In the genomic region with DNA sequence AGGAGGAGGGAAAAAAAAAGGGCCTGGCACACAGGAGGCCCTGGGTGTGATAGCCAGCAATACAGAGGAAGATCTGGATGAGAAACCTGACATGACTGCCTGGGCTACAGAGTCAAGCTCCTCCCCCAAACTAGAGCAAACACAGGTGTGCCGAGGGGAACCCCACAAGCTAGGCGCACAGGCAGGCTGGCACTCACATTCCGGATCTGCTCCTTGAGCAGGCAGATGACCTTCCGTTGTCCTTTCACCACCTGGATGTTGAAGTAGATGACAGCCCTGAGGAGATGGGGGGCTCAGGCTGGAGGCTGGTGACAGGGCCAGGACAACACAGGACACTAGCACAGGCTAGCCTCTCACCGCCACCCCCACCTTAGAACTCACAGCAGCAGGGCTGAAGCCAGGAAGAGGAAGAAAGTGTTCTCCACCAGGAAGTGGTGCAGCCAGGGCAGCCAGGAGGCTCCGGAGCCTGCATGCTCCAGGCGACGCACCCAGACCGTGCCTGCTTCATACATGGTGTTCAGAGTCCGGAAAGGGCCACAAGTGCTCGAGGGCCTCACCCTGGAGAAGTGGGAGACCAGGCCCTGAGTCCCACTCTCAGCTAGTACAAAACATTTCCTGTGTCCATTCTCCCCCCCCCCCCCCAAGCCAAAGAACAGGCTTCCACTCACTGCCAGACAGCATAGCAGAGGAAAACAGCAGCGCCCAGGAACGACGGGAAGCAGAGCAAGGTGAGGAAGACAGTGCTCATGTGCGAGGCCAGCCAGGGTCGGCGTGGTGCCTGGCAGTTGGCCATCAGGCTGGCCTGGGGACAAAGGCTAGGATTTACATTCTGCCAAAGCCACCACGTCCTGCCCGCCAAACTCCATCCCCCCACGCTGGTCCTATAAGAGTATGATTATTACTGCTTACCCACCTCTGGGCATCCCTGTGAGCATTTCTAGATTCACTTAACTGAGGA, we compare ENCODE assay signal across 14 mouse cellular contexts. TPM values are rescaled to one million over a fixed set of nuclear protein-coding genes. Genes with fewer than 3 reads are reported as not detected.
DNase-seq lines count a peak whose midpoint lies in the region; ATAC-seq lines count a peak whose summit lies in the region.
"Had no signal": no experiment of that assay in that cellular context is flagged by ENCODE, and none has a peak within 500 bp of the region (broad histone marks: within the 10 kb centered on the region; RNA-seq: fewer than 3 reads in every experiment).

No protein-coding gene starts in this region.

- H3K4me2 ChIP-seq in embryonic facial prominence, embryonic 12.5 days (replicated peaks): no peak overlapping the region
- H3K4me2 ChIP-seq in intestine, embryonic 16.5 days (ENCODE audit: low read depth, low read length): no peak overlapping the region
- no peak overlapping the region for H3K4me2 ChIP-seq in neural tube, embryonic 14.5 days (ENCODE audit: low read depth, low read length)
- H3K4me2 ChIP-seq: forebrain, embryonic 15.5 days; liver, embryonic 13.5 days had no signal

- H3K27me3 ChIP-seq in embryonic facial prominence, embryonic 12.5 days: no peaks in the 10 kb centered on the region
- H3K27me3 ChIP-seq in embryonic facial prominence, embryonic 10.5 days (replicated peaks; ENCODE audit: low read depth, poor library complexity, severe bottlenecking): no peaks in the 10 kb centered on the region
- no peaks in the 10 kb centered on the region for H3K27me3 ChIP-seq in intestine, embryonic 16.5 days (replicated peaks; ENCODE audit: control insufficient read depth, insufficient read depth, low read length)
- H3K27me3 ChIP-seq in neural tube, embryonic 14.5 days (ENCODE audit: control insufficient read depth, insufficient read depth, low read length): no peaks in the 10 kb centered on the region
- H3K27me3 ChIP-seq: forebrain, embryonic 15.5 days; liver, embryonic 13.5 days had no signal

- no peak for ATAC-seq in embryonic facial prominence, embryonic 12.5 days (ENCODE audit: insufficient number of reproducible peaks, insufficient read depth, low FRiP score, low TSS enrichment)
- ATAC-seq in intestine, embryonic 16.5 days: peak; percentile 31
- no peak for ATAC-seq in neural tube, embryonic 14.5 days (ENCODE audit: low read depth)
- ATAC-seq: forebrain, embryonic 15.5 days had no signal

- WGBS in embryonic facial prominence, embryonic 12.5 days: 82% methylated on average over 20 of the region's 20 CpGs
- 86% methylated on average over 20 of the region's 20 CpGs for WGBS in embryonic facial prominence, embryonic 10.5 days
- 71% methylated on average over 20 of the region's 20 CpGs for WGBS in intestine, embryonic 16.5 days
- WGBS in neural tube, embryonic 14.5 days: 65% methylated on average over 20 of the region's 20 CpGs

- H3K9ac ChIP-seq in embryonic facial prominence, embryonic 12.5 days: no peak overlapping the region
- H3K9ac ChIP-seq in intestine, embryonic 16.5 days (ENCODE audit: low read depth, low read length): no peak overlapping the region
- no peak overlapping the region for H3K9ac ChIP-seq in neural tube, embryonic 14.5 days (replicated peaks; ENCODE audit: low read depth, low read length)
- H3K9ac ChIP-seq: forebrain, embryonic 15.5 days; liver, embryonic 13.5 days had no signal

- H3K27ac ChIP-seq in embryonic facial prominence, embryonic 12.5 days: 0 out of 2 replicates have a peak overlapping the region, but pooled peaks have one; percentile 8
- H3K27ac ChIP-seq in embryonic facial prominence, embryonic 10.5 days (replicated peaks): no peak overlapping the region
- 0 out of 2 replicates have a peak overlapping the region, but pooled peaks have one; percentile 28 for H3K27ac ChIP-seq in intestine, embryonic 16.5 days (ENCODE audit: low read length)
- H3K27ac ChIP-seq in neural tube, embryonic 14.5 days (ENCODE audit: low read depth, low read length): 0 out of 2 replicates have a peak overlapping the region, but pooled peaks have one; percentile 28
- H3K27ac ChIP-seq: forebrain, embryonic 15.5 days; liver, embryonic 13.5 days had no signal

- no peak overlapping the region for H3K4me3 ChIP-seq in embryonic facial prominence, embryonic 12.5 days
- no peak overlapping the region for H3K4me3 ChIP-seq in embryonic facial prominence, embryonic 10.5 days
- no peak overlapping the region for H3K4me3 ChIP-seq in intestine, embryonic 16.5 days (ENCODE audit: low read length)
- H3K4me3 ChIP-seq in neural tube, embryonic 14.5 days (ENCODE audit: low read depth, low read length): no peak overlapping the region
- H3K4me3 ChIP-seq: forebrain, embryonic 15.5 days; liver, embryonic 13.5 days had no signal

- H3K9me3 ChIP-seq in embryonic facial prominence, embryonic 12.5 days: no peaks in the 10 kb centered on the region
- no peaks in the 10 kb centered on the region for H3K9me3 ChIP-seq in embryonic facial prominence, embryonic 10.5 days
- H3K9me3 ChIP-seq in intestine, embryonic 16.5 days (ENCODE audit: control insufficient read depth, low read length): no peaks in the 10 kb centered on the region
- no peaks in the 10 kb centered on the region for H3K9me3 ChIP-seq in neural tube, embryonic 14.5 days (ENCODE audit: control insufficient read depth, low read length)
- H3K9me3 ChIP-seq: forebrain, embryonic 15.5 days; liver, embryonic 13.5 days had no signal

- H3K36me3 ChIP-seq in embryonic facial prominence, embryonic 12.5 days: peaks cover 38% of the 10 kb centered on the region
- H3K36me3 ChIP-seq in embryonic facial prominence, embryonic 10.5 days (replicated peaks): peaks cover 69% of the 10 kb centered on the region
- peaks cover 12% of the 10 kb centered on the region for H3K36me3 ChIP-seq in intestine, embryonic 16.5 days (ENCODE audit: control insufficient read depth, insufficient read depth, low read length)
- peaks cover 10% of the 10 kb centered on the region; the same call in 1 of the 2 replicates for H3K36me3 ChIP-seq in neural tube, embryonic 14.5 days (ENCODE audit: control insufficient read depth, insufficient read depth, low read length)

- no peaks in the 10 kb centered on the region for H3K4me1 ChIP-seq in embryonic facial prominence, embryonic 12.5 days
- peaks cover 16% of the 10 kb centered on the region; the same call in 1 of the 2 replicates for H3K4me1 ChIP-seq in embryonic facial prominence, embryonic 10.5 days
- peaks cover 16% of the 10 kb centered on the region for H3K4me1 ChIP-seq in intestine, embryonic 16.5 days (ENCODE audit: control insufficient read depth, insufficient read depth, low read length)
- 0 out of 2 replicates have a peak, but pooled peaks cover 3% of the 10 kb centered on the region for H3K4me1 ChIP-seq in neural tube, embryonic 14.5 days (ENCODE audit: control insufficient read depth, insufficient read depth, low read length)

- no peak for DNase-seq in embryonic facial prominence, embryonic 10.5 days (ENCODE audit: low spot score)
- peak; percentile 81 for DNase-seq in left cerebral cortex, postnatal 4 days
- DNase-seq in left cerebral cortex, adult 18-20 months (ENCODE audit: low spot score in 2 of 2): no peak
- no peak for DNase-seq in layer of hippocampus, adult 8-10 months (ENCODE audit: low spot score in 2 of 2)
- DNase-seq in adrenal gland, adult 2 months: no peak
- DNase-seq: B cell, adult 2 months; liver, embryonic 13.5 days; right cerebral cortex, postnatal 4 days had no signal

- intact Hi-C loops in left cerebral cortex, postnatal 4 days (cut with DNase I): no loop called here

RNA-seq across cellular contexts. Expression of gene Tmc8, which starts 12.9 kb away (rescaled TPM):
- 1.3 TPM in 2 replicates for polyA plus RNA-seq in embryonic facial prominence, embryonic 12.5 days (2016; fragmentation: Nextera tagmentation; extraction: Ambion mirVana)
- polyA plus RNA-seq in embryonic facial prominence, embryonic 10.5 days (2016; fragmentation: Nextera tagmentation; extraction: Ambion mirVana): 1.2 and 1.4 TPM in 2 replicates
- total RNA-seq in left cerebral cortex, postnatal 4 days (2021): 1 to 10 TPM; 1.2 to 1.5 TPM
- total RNA-seq in left cerebral cortex, adult 18-20 months (2021): 1 to 10 TPM in 1 of 2 experiments, under 1 TPM in 1; 0.40 to 1.1 TPM
- 14.5 and 17.4 TPM in 2 replicates for polyA plus RNA-seq in intestine, embryonic 16.5 days (2015; fragmentation: Nextera tagmentation; extraction: Ambion mirVana)
- 0.64 and 1.7 TPM in 2 replicates for polyA plus RNA-seq in neural tube, embryonic 14.5 days (2014; fragmentation: Nextera tagmentation; extraction: Ambion mirVana)
- 1 to 10 TPM in 2 of 4 experiments, under 1 TPM in 2; 0.52 to 1.5 (median 0.85) TPM for total RNA-seq in layer of hippocampus, adult 8-10 months (2022)
- 1 to 10 TPM; 2.3 to 3.1 TPM for total RNA-seq in adrenal gland, adult 2 months (2021)
- polyA plus RNA-seq in adrenal gland, adult 2 months (2012; rRNA removed): 12.3 and 13.8 TPM in 2 replicates

RNA-seq across cellular contexts. Expression of gene Tmc6, which starts 13.0 kb away (rescaled TPM):
- polyA plus RNA-seq in embryonic facial prominence, embryonic 12.5 days (2016; fragmentation: Nextera tagmentation; extraction: Ambion mirVana): 17.5 and 19.1 TPM in 2 replicates
- 16.6 and 19.8 TPM in 2 replicates for polyA plus RNA-seq in embryonic facial prominence, embryonic 10.5 days (2016; fragmentation: Nextera tagmentation; extraction: Ambion mirVana)
- 1 to 10 TPM; 3.5 TPM for total RNA-seq in left cerebral cortex, postnatal 4 days (2021)
- total RNA-seq in left cerebral cortex, adult 18-20 months (2021): 1 to 10 TPM; 7.0 to 7.3 TPM
- polyA plus RNA-seq in intestine, embryonic 16.5 days (2015; fragmentation: Nextera tagmentation; extraction: Ambion mirVana): 37.5 and 39.8 TPM in 2 replicates
- polyA plus RNA-seq in neural tube, embryonic 14.5 days (2014; fragmentation: Nextera tagmentation; extraction: Ambion mirVana): 3.9 and 4.8 TPM in 2 replicates
- total RNA-seq in layer of hippocampus, adult 8-10 months (2022): 10 to 100 TPM; 11.6 to 27.6 (median 16.2) TPM
- total RNA-seq in adrenal gland, adult 2 months (2021): 10 to 100 TPM; 22.3 to 28.5 TPM
- polyA plus RNA-seq in adrenal gland, adult 2 months (2012; rRNA removed): 45.1 and 47.7 TPM in 2 replicates

RNA-seq across cellular contexts. Expression of gene 6030468B19Rik, which starts 28.5 kb away (rescaled TPM):
- 0.26 TPM in 1 of 2 replicates, not detected in the other for polyA plus RNA-seq in embryonic facial prominence, embryonic 12.5 days (2016; fragmentation: Nextera tagmentation; extraction: Ambion mirVana)
- 0.69 and 1.4 TPM in 2 replicates for polyA plus RNA-seq in embryonic facial prominence, embryonic 10.5 days (2016; fragmentation: Nextera tagmentation; extraction: Ambion mirVana)
- not detected for total RNA-seq in left cerebral cortex, postnatal 4 days (2021)
- total RNA-seq in left cerebral cortex, adult 18-20 months (2021): not detected
- polyA plus RNA-seq in intestine, embryonic 16.5 days (2015; fragmentation: Nextera tagmentation; extraction: Ambion mirVana): 0.81 and 1.6 TPM in 2 replicates
- polyA plus RNA-seq in neural tube, embryonic 14.5 days (2014; fragmentation: Nextera tagmentation; extraction: Ambion mirVana): not detected in 2 replicates
- total RNA-seq in layer of hippocampus, adult 8-10 months (2022): 1 to 10 TPM in 1 of 4 experiments, under 1 TPM in 2, not detected in 1; 0.61 to 1.2 (median 0.75) TPM
- not detected for total RNA-seq in adrenal gland, adult 2 months (2021)
- not detected in 2 replicates for polyA plus RNA-seq in adrenal gland, adult 2 months (2012; rRNA removed)
- polyA plus RNA-seq: forebrain, embryonic 15.5 days; gonadal fat pad, adult 2 months had no signal

RNA-seq across cellular contexts. Expression of gene Gm20708, which starts 40.5 kb away (rescaled TPM):
- 0.54 and 1.3 TPM in 2 replicates for polyA plus RNA-seq in embryonic facial prominence, embryonic 12.5 days (2016; fragmentation: Nextera tagmentation; extraction: Ambion mirVana)
- polyA plus RNA-seq in embryonic facial prominence, embryonic 10.5 days (2016; fragmentation: Nextera tagmentation; extraction: Ambion mirVana): 0.28 and 0.41 TPM in 2 replicates
- total RNA-seq in left cerebral cortex, postnatal 4 days (2021): 1 to 10 TPM; 4.4 to 5.1 TPM
- total RNA-seq in left cerebral cortex, adult 18-20 months (2021): 1 to 10 TPM in 1 of 2 experiments, under 1 TPM in 1; 0.86 to 2.6 TPM
- 0.20 and 0.29 TPM in 2 replicates for polyA plus RNA-seq in intestine, embryonic 16.5 days (2015; fragmentation: Nextera tagmentation; extraction: Ambion mirVana)
- polyA plus RNA-seq in neural tube, embryonic 14.5 days (2014; fragmentation: Nextera tagmentation; extraction: Ambion mirVana): 0.68 and 1.2 TPM in 2 replicates
- total RNA-seq in layer of hippocampus, adult 8-10 months (2022): 1 to 10 TPM in 3 of 4 experiments, not detected in 1; 1.7 to 2.2 (median 1.9) TPM
- 1 to 10 TPM in 1 of 2 experiments, under 1 TPM in 1; 0.59 to 1.0 TPM for total RNA-seq in adrenal gland, adult 2 months (2021)
- polyA plus RNA-seq in adrenal gland, adult 2 months (2012; rRNA removed): 0.08 TPM in 1 of 2 replicates, not detected in the other
- total RNA-seq: hematopoietic stem cell, adult 5-6 weeks had no signal
- polyA plus RNA-seq: liver, embryonic 13.5 days had no signal

RNA-seq across cellular contexts. Expression of gene Syngr2, which starts 40.5 kb away (rescaled TPM):
- 29.6 and 31.0 TPM in 2 replicates for polyA plus RNA-seq in embryonic facial prominence, embryonic 12.5 days (2016; fragmentation: Nextera tagmentation; extraction: Ambion mirVana)
- polyA plus RNA-seq in embryonic facial prominence, embryonic 10.5 days (2016; fragmentation: Nextera tagmentation; extraction: Ambion mirVana): 27.7 and 29.9 TPM in 2 replicates
- total RNA-seq in left cerebral cortex, postnatal 4 days (2021): 10 to 100 TPM in 1 of 2 experiments, 1 to 10 TPM in 1; 9.2 to 14.1 TPM
- total RNA-seq in left cerebral cortex, adult 18-20 months (2021): 10 to 100 TPM in 1 of 2 experiments, 1 to 10 TPM in 1; 9.3 to 15.8 TPM
- polyA plus RNA-seq in intestine, embryonic 16.5 days (2015; fragmentation: Nextera tagmentation; extraction: Ambion mirVana): 170 and 173 TPM in 2 replicates
- polyA plus RNA-seq in neural tube, embryonic 14.5 days (2014; fragmentation: Nextera tagmentation; extraction: Ambion mirVana): 9.7 and 15.8 TPM in 2 replicates
- total RNA-seq in layer of hippocampus, adult 8-10 months (2022): 10 to 100 TPM; 11.4 to 33.5 (median 24.5) TPM
- total RNA-seq in adrenal gland, adult 2 months (2021): 10 to 100 TPM; 77.3 to 95.7 TPM
- polyA plus RNA-seq in adrenal gland, adult 2 months (2012; rRNA removed): 171 and 220 TPM in 2 replicates
